Mouse (Mus musculus) heart, embryonic 14.5 days (tissue): ENCODE measurements around the gene Cadps. TPM values are rescaled to one million over a fixed set of nuclear protein-coding genes. Genes with fewer than 3 reads are reported as not detected.

ENCODE experiments used
- ATAC-seq: fragments of 200-750 bp; cut with Nextera tagmentation; 2 replicates; pipeline ENCODE4 v1.8.0; 2017; ENCODE audit warnings: low read depth, moderate TSS enrichment; ENCODE audit not compliant: insufficient number of reproducible peaks, insufficient read depth, low FRiP score
- H3K27ac ChIP-seq, 2 experiments: fragments of 200-500 bp in 1 of 2; fragments of 300-500 bp in 1 of 2; sonication (generic) in 1 of 2; replicated peaks in 1 of 2; 2 replicates each; pipeline ENCODE4 v1.5.1; 2012 to 2014; ENCODE audit warnings: low read depth in 2 of 2, low read length in 2 of 2, control low read depth in 1 of 2, mild to moderate bottlenecking in 1 of 2, mixed read lengths in 1 of 2; ENCODE audit not compliant: control insufficient read depth in 1 of 2, insufficient read depth in 1 of 2
- H3K27me3 ChIP-seq: fragments of 300-500 bp; sonication (generic); 2 replicates; pipeline ENCODE4 v1.6.1; 2014; ENCODE audit warnings: mild to moderate bottlenecking, low read length, control low read depth; ENCODE audit not compliant: control insufficient read depth, insufficient read depth
- H3K36me3 ChIP-seq: fragments of 300-500 bp; sonication (generic); 2 replicates; pipeline ENCODE4 v1.6.1; 2014; ENCODE audit warnings: mild to moderate bottlenecking, control low read depth, low read length, mixed read lengths; ENCODE audit not compliant: control insufficient read depth, insufficient read depth
- H3K4me1 ChIP-seq, 2 experiments: fragments of 200-500 bp in 1 of 2; fragments of 300-500 bp in 1 of 2; sonication (generic) in 1 of 2; 2 replicates each; pipeline ENCODE4 v1.6.1; 2012 to 2014; ENCODE audit warnings: low read length in 2 of 2, control low read depth in 1 of 2, mixed read lengths in 1 of 2; ENCODE audit not compliant: control insufficient read depth in 2 of 2, insufficient read depth in 2 of 2
- H3K4me2 ChIP-seq: fragments of 300-500 bp; sonication (generic); 2 replicates; pipeline ENCODE4 v1.6.1; 2014; ENCODE audit warnings: mild to moderate bottlenecking, low read length
- H3K4me3 ChIP-seq, 2 experiments: fragments of 200-500 bp in 1 of 2; fragments of 300-500 bp in 1 of 2; sonication (generic) in 1 of 2; 2 replicates each; pipeline ENCODE4 v1.5.1; 2012 to 2014; ENCODE audit warnings: low read length in 2 of 2, mild to moderate bottlenecking in 2 of 2, control low read depth in 1 of 2, low read depth in 1 of 2, moderate library complexity in 1 of 2; ENCODE audit not compliant: control insufficient read depth in 1 of 2, insufficient read depth in 1 of 2
- H3K9ac ChIP-seq: fragments of 300-500 bp; sonication (generic); 2 replicates; pipeline ENCODE4 v1.6.1; 2014; ENCODE audit warnings: mild to moderate bottlenecking, low read length
- H3K9me3 ChIP-seq: fragments of 300-500 bp; sonication (generic); 2 replicates; pipeline ENCODE4 v1.6.1; 2016; ENCODE audit warnings: low read length, control low read depth; ENCODE audit not compliant: control insufficient read depth
- WGBS: fragments of 180-500 bp; shearing (Covaris S2); extraction: QIAGEN DNeasy Blood & Tissue Kit; methylation state at CpG from one replicate; pipeline ENCODE4 v1.1.7; 2014; 5-methylcytosine and 5-hydroxymethylcytosine counted together
- polyA plus RNA-seq: library from polyadenylated mRNA; unstranded; fragments of >200 nt; fragmentation: Nextera tagmentation; extraction: Ambion mirVana; gene quantifications from 2 replicates; pipeline ENCODE4 v1.2.1, GENCODE M21; 2014

Gene Cadps
- polyA plus RNA-seq, 1 experiment from 2014 or later = 1.5 TPM

DNA sequence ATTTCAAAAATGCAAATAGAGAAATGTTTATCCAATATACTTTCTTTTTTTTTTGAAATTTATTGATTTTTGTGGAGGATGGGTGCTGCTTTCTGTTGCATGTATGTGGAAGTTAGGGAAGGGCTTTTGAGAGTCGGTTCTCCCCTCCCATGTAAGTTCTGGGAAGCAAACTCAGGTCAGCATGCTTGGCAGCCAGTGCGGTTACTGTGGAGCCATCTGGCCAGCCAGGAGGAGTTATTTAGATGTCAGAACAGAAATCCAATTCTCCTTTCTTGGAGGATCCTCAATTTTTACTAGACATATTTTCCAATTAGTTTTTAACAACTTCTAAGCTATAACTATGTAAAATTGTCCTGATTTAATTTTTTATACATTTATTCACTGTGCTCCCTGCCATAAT is 21.8 kb downstream of the Cadps start:
- Histone ChIP-seq H3K36me3 (no peaks in the 10 kb centered on the region), H3K9ac (no peak overlapping the region), H3K27me3 (no peaks in the 10 kb centered on the region), H3K9me3 (no peaks in the 10 kb centered on the region), H3K27ac (no peak overlapping the region), H3K4me3 (no peak overlapping the region), H3K4me2 (no peak overlapping the region), H3K4me1 (peaks cover 2 to 8% of the 10 kb centered on the region in 2 experiments; a peak in 2 of 4 replicates)
- 94% methylated on average over 2 of the region's 2 CpGs for WGBS
- ATAC-seq = no peak

DNA sequence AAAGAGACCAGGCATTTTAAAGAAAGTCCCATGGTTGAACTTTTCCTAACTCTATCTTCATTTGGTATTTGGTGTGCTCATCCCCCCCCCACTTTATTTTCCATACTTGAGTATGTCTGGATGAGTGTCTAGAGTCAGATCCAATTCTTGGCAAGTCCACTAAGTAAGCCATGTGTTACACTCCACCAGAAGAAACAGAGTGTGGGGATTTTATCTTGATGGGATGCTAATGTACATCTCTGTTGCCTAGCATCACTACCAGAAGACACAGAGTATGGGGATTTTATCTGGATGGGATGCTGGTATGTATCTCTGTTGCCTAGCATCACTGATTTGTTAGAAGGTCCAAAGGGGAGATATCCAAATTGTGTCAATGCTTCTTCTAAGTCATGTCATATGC is 24.0 kb downstream of the Cadps start:
- Histone ChIP-seq H3K36me3 (no peaks in the 10 kb centered on the region), H3K27me3 (no peaks in the 10 kb centered on the region), H3K4me3 (no peak overlapping the region), H3K4me1 (peaks cover 2 to 8% of the 10 kb centered on the region in 2 experiments; a peak in 2 of 4 replicates), H3K4me2 (no peak overlapping the region), H3K9ac (no peak overlapping the region), H3K9me3 (no peaks in the 10 kb centered on the region), H3K27ac (no peak overlapping the region)
- no peak for ATAC-seq

DNA sequence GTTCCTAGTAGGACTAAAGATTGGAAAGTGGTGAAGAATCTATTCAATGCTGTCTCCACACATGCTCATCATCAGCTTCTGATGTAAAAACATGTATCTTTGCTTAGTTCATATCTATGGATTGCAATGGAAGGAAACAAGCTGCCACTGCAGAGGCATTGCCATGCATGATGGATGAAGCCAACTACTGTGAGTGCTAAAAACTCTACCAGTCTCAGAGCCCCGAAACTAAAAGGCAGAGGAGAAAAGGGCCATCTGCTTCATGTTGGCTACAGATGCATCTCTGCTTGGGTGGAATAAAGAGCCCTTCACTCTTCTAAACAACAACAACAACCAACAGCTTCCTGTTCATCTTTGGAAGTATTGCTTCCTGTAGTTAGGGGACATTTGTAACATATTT is 38.6 kb downstream of the Cadps start:
- Histone ChIP-seq H3K9ac (no peak overlapping the region), H3K36me3 (no peaks in the 10 kb centered on the region), H3K4me2 (no peak overlapping the region), H3K4me1 (no peaks in the 10 kb centered on the region), H3K9me3 (no peaks in the 10 kb centered on the region), H3K4me3 (no peak overlapping the region), H3K27ac (no peak overlapping the region), H3K27me3 (no peaks in the 10 kb centered on the region)
- ATAC-seq = no peak
- 52% methylated on average over 1 of the region's 1 CpGs for WGBS

DNA sequence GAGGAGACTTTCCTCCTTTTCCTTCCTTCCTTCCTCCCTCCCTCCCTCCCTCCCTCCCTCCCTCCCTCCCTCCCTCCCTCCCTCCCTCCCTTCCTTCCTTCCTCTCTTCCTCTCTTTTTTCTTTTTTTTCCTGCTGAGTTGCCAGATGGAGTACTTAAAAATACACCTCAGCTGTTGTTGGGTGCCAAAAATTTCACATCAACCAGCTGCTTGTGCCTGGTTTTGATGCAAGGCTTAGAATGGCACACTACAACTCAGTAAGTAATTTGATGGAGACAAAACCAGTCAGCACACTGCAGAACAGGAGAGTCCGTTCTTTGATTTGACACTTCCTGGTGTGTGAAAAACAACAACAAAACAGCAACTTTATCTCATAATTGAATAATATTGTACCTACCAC is 42.9 kb downstream of the Cadps start:
- Histone ChIP-seq H3K4me3 (no peak overlapping the region), H3K4me2 (no peak overlapping the region), H3K27me3 (no peaks in the 10 kb centered on the region), H3K9ac (no peak overlapping the region), H3K4me1 (no peaks in the 10 kb centered on the region), H3K36me3 (no peaks in the 10 kb centered on the region), H3K9me3 (no peaks in the 10 kb centered on the region), H3K27ac (no peak overlapping the region)
- 76% methylated on average over 1 of the region's 1 CpGs for WGBS
- ATAC-seq = no peak

DNA sequence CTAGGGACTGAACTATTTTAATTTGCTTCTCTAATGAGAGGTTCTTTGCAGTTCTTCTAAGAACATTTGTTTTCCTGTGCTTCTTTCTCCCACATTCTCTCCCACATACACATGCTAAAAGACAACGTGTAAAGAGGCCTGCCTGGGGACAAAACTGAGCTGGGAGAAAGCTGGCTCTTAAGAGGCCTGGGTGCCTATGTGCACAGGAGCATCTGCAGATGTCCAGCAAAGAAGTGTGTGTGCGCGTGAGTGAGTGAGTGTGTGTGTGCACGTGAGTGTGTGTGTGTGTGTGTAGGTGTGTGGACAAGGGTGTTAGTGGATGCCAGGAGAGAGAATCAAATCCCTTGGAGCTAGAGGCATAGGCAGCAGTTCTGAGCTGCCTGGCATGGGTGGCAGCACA is 44.9 kb downstream of the Cadps start:
- H3K27me3 ChIP-seq = no peaks in the 10 kb centered on the region
- no peak overlapping the region for H3K4me2 ChIP-seq
- H3K9ac ChIP-seq = no peak overlapping the region
- H3K9me3 ChIP-seq = no peaks in the 10 kb centered on the region
- H3K36me3 ChIP-seq = no peaks in the 10 kb centered on the region
- H3K4me3 ChIP-seq = no peak overlapping the region
- H3K27ac ChIP-seq = no peak overlapping the region
- WGBS = 72% methylated on average over 4 of the region's 4 CpGs
- no peak for ATAC-seq
- no peaks in the 10 kb centered on the region for H3K4me1 ChIP-seq

DNA sequence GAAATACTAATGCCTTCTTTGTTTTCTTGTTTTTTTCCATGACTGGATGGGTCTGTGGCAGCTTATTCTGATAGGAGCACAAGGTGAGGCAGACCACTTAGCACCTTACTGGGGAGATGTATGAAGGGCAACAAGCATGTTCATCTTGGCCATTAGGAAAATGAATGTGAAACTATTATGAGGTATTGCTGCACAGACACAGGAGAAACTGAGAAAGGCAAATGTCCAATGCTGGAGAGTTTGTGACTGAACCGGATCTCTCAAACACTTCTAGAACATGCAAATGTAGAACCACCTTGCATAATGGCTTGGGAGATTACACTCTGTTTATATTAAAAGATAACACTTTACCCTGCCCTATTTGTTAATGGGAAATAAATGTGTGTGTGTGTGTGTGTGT is 54.0 kb downstream of the Cadps start:
- Histone ChIP-seq H3K9ac (no peak overlapping the region), H3K36me3 (no peaks in the 10 kb centered on the region), H3K4me1 (no peaks in the 10 kb centered on the region), H3K27me3 (no peaks in the 10 kb centered on the region), H3K4me2 (no peak overlapping the region), H3K27ac (no peak overlapping the region), H3K9me3 (no peaks in the 10 kb centered on the region), H3K4me3 (no peak overlapping the region)
- WGBS = 89% methylated on average over 1 of the region's 1 CpGs
- ATAC-seq = no peak

DNA sequence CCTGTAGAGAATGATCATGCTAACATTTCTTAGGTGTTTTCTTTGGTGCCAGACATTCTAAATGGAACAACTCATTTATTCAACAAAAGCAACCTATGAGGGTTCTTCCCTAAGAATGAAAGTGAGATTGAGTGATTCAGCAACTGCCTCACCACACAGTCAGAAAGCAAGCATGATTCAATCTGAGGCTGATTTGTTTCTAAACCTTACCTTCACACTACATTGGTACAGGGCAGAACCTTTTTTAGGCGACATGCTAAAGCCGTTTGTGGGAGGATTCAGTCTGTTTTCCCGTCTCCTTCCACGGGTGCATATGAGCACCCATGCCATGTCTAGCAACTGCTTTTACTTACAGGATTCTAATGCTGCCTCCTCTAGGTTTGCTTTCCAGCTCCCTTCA is 69.6 kb downstream of the Cadps start:
- no peak overlapping the region for H3K4me2 ChIP-seq
- WGBS = 83% methylated on average over 4 of the region's 4 CpGs
- no peaks in the 10 kb centered on the region for H3K4me1 ChIP-seq
- H3K4me3 ChIP-seq = no peak overlapping the region
- no peak overlapping the region for H3K27ac ChIP-seq
- H3K9ac ChIP-seq = no peak overlapping the region
- no peaks in the 10 kb centered on the region for H3K9me3 ChIP-seq
- ATAC-seq = no peak
- no peaks in the 10 kb centered on the region for H3K27me3 ChIP-seq
- no peaks in the 10 kb centered on the region for H3K36me3 ChIP-seq

DNA sequence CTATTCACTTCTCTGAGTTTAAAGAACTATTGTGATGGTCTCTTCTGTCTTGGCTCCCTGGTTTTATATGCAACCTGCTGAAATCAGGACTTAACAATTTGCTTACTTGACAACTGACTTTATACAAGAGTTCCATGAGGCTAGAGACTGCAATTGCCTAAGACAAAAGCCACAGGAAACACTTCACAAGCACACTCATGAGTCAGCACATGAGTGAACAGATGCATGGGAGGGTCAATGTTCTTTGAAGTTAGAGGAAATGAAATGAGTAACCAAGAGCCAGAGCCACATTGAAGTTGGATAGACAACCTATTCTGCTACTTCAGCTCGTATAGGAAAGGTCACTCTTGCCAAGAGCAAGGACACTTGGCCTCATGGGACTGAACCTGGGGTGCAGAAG is 71.1 kb downstream of the Cadps start:
- Histone ChIP-seq H3K4me2 (no peak overlapping the region), H3K4me1 (no peaks in the 10 kb centered on the region), H3K27ac (no peak overlapping the region), H3K27me3 (no peaks in the 10 kb centered on the region), H3K9ac (no peak overlapping the region), H3K36me3 (no peaks in the 10 kb centered on the region), H3K9me3 (no peaks in the 10 kb centered on the region), H3K4me3 (no peak overlapping the region)
- no peak for ATAC-seq
- 49% methylated on average over 1 of the region's 1 CpGs for WGBS
